Mouse (Mus musculus): ENCODE data around the gene Car6.

- TF ChIP-seq CTCF (IDR thresholded peaks at IDR 0.05; ENCODE audit: low read depth) (no peak), EP300 (IDR thresholded peaks at IDR 0.05; ENCODE audit: low read depth) (no peak)
Measured at GRCm38 (mm10) chr4:150192199-150192598, 8.9 kb downstream of the Car6 start.
